Mouse (Mus musculus): ENCODE results near the gene Car14. TPM values are rescaled to one million over a fixed set of nuclear protein-coding genes. Genes with fewer than 3 reads are reported as not detected.
A peak's percentile ranks its signal among the peaks of the same experiment; 100 is the strongest.
"Not testable (repeated sequence)": the region's sequence is repeated elsewhere in the genome, so short reads cannot be mapped to it uniquely, and the experiment has no call there.

Gene Car14
- polyA plus RNA-seq, 1 experiment from 2014 or later: 98.8 TPM

GRCm38 (mm10) chr3:95916760-95917159, 12.3 kb upstream of the Car14 start:
- DNase-seq (ENCODE audit: extremely low spot score, low spot score): no peak
- Histone ChIP-seq H3K9me3 (no peaks in the 10 kb centered on the region), H3K4me3 (no peak overlapping the region), H3K27ac (no peak overlapping the region), H3K27me3 (ENCODE audit: poor library complexity, severe bottlenecking) (no peaks in the 10 kb centered on the region), H3K36me3 (replicated peaks) (no peaks in the 10 kb centered on the region), H3K4me1 (peaks cover 4% of the 10 kb centered on the region; the same call in 1 of the 2 replicates)
- WGBS: 78% methylated on average over 7 of the region's 7 CpGs

GRCm38 (mm10) chr3:95914706-95915105, 10.2 kb upstream of the Car14 start:
- Histone ChIP-seq H3K27ac (no peak overlapping the region), H3K4me3 (no peak overlapping the region), H3K4me1 (no peaks in the 10 kb centered on the region), H3K36me3 (replicated peaks) (no peaks in the 10 kb centered on the region), H3K27me3 (ENCODE audit: poor library complexity, severe bottlenecking) (no peaks in the 10 kb centered on the region), H3K9me3 (no peaks in the 10 kb centered on the region)
- DNase-seq (ENCODE audit: extremely low spot score, low spot score): no peak
- WGBS: 90% methylated on average over 4 of the region's 4 CpGs

DNA sequence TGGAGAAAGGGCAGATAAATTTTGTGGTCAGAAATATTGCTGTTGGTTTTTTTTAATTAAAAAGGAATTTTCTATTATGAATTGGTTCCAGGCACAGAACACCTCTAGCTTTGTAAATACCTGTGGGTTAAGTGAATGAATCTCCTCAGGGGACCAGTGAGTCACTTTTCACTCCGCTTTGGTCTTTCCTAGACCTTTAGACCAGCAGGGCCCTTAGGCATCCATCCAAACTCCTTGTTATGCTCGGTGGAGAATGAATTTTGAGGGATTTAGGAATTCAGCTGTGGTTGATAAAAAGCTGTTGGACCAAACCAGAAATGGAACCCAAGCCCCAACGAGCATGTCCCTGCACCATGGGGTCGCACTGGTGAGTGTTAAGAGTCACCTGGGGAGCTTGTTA, 3.1 kb upstream of the Car14 start:
- no peaks in the 10 kb centered on the region for H3K9me3 ChIP-seq
- H3K27me3 ChIP-seq (ENCODE audit: poor library complexity, severe bottlenecking): peaks cover 11% of the 10 kb centered on the region
- DNase-seq (ENCODE audit: extremely low spot score, low spot score): no peak
- 48% methylated on average over 4 of the region's 4 CpGs for WGBS
- H3K36me3 ChIP-seq (replicated peaks): no peaks in the 10 kb centered on the region
- no peak overlapping the region for H3K4me3 ChIP-seq
- no peak overlapping the region for H3K27ac ChIP-seq
- H3K4me1 ChIP-seq: peaks cover 48% of the 10 kb centered on the region

DNA sequence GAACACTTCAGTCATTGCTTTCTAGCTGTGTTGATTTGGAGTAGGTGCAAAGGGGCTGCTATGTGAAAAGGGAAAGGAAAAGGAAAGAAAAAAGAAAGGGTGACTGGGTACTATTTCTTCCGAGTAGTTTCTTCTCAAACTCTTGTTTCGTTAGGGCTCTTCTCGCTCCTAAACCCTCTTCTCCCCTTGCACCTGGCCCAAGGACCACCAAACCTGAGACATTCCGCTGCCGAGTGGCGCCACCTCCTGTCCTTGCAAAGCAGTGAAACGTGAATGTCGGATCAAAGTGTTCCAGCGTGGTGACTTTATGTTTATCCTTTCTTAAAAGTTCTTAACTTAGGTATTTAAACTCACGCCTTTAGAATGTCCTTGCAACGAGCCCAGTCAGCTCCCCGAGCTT, 2.4 kb upstream of the Car14 start:
- H3K4me3 ChIP-seq: peak overlapping the region; percentile 60
- WGBS: under 1% methylated on average over 12 of the region's 12 CpGs

GRCm38 (mm10) chr3:95905940-95906492, 1.5 kb upstream of the Car14 start:
- WGBS: 1% methylated on average over 12 of the region's 12 CpGs
- peaks cover 11% of the 10 kb centered on the region for H3K27me3 ChIP-seq (ENCODE audit: poor library complexity, severe bottlenecking)
- peak; percentile 65 for DNase-seq (ENCODE audit: extremely low spot score, low spot score)
- peaks cover 63% of the 10 kb centered on the region for H3K4me1 ChIP-seq
- H3K4me3 ChIP-seq: peak overlapping the region; percentile 60
- no peaks in the 10 kb centered on the region for H3K9me3 ChIP-seq
- H3K27ac ChIP-seq: peak overlapping the region; percentile 93
- peaks cover 13% of the 10 kb centered on the region for H3K36me3 ChIP-seq (replicated peaks)

More for the DNA sequence above, 2.4 kb upstream of the Car14 start:
- H3K27ac ChIP-seq: peak overlapping the region; percentile 93
- H3K27me3 ChIP-seq (ENCODE audit: poor library complexity, severe bottlenecking): peaks cover 11% of the 10 kb centered on the region
- H3K9me3 ChIP-seq: no peaks in the 10 kb centered on the region
- peak; percentile 72 for DNase-seq (ENCODE audit: extremely low spot score, low spot score)
- peaks cover 5% of the 10 kb centered on the region for H3K36me3 ChIP-seq (replicated peaks)
- peaks cover 55% of the 10 kb centered on the region for H3K4me1 ChIP-seq

GRCm38 (mm10) chr3:95905146-95905939, 852 bp upstream of the Car14 start:
- under 1% methylated on average over 18 of the region's 18 CpGs for WGBS

DNA sequence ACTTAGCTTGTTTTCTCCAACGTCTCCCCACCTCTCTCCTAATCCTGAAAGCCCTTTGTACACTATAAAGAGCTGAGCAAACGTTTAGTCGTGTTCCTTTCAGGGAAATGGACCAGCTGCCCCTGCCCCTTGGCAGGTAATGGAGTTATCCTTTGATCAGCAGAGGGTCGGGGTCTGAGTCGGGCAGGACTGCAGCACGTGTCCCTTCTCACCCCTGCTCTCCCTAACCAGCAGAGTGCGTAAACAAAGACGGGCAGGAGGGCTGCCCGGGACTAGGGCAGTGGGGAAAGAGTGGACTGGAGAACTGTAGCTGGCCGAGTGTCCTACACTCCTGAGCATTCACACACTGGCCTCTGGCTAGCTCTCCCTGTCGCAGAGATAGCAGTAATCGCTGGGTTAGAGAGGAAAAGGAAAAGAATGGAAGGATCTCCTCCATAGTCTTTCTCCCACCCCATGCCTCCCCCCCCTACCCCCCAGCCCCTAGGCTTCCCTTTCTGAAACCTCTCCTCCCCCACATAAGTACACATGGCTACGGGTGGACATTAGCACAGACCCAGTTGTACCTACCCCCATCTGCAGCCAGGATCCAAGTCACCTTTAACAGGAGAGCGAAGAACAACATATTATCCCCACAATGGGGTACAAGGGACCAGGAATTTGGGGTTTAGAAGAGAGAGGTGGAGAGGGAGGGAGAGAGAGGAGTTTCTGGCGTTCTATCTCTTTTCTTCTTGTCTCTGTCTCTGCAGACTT, 563 bp downstream of the Car14 start:
- Histone ChIP-seq H3K4me3 (peak overlapping the region; percentile 60), H3K4me1 (peaks cover 67% of the 10 kb centered on the region), H3K9me3 (no peaks in the 10 kb centered on the region), H3K27me3 (ENCODE audit: poor library complexity, severe bottlenecking) (peaks cover 11% of the 10 kb centered on the region), H3K27ac (peak overlapping the region; percentile 93), H3K36me3 (replicated peaks) (peaks cover 32% of the 10 kb centered on the region)
- under 1% methylated on average over 15 of the region's 15 CpGs for WGBS
- DNase-seq (ENCODE audit: extremely low spot score, low spot score): peak; percentile 52

More at GRCm38 (mm10) chr3:95905146-95905939, 852 bp upstream of the Car14 start:
- Histone ChIP-seq H3K36me3 (replicated peaks) (peaks cover 18% of the 10 kb centered on the region), H3K4me1 (peaks cover 63% of the 10 kb centered on the region), H3K4me3 (peak overlapping the region; percentile 60), H3K27ac (peak overlapping the region; percentile 93), H3K9me3 (no peaks in the 10 kb centered on the region), H3K27me3 (ENCODE audit: poor library complexity, severe bottlenecking) (peaks cover 11% of the 10 kb centered on the region)
- peak; percentile 74 for DNase-seq (ENCODE audit: extremely low spot score, low spot score)

GRCm38 (mm10) chr3:95902643-95903042, 1.8 kb downstream of the Car14 start:
- H3K27me3 ChIP-seq (ENCODE audit: poor library complexity, severe bottlenecking): peaks cover 7% of the 10 kb centered on the region
- H3K9me3 ChIP-seq: no peaks in the 10 kb centered on the region
- H3K36me3 ChIP-seq (replicated peaks): peaks cover 45% of the 10 kb centered on the region
- H3K27ac ChIP-seq: peak overlapping the region; percentile 93
- 35% methylated on average over 6 of the region's 6 CpGs for WGBS
- H3K4me3 ChIP-seq: peak overlapping the region; percentile 60
- DNase-seq (ENCODE audit: extremely low spot score, low spot score): no peak
- peaks cover 67% of the 10 kb centered on the region for H3K4me1 ChIP-seq

- Histone ChIP-seq H3K4me3 (peak overlapping the region; percentile 60), H3K27ac (peak overlapping the region; percentile 93), H3K4me1 (peaks cover 66% of the 10 kb centered on the region)
These were observed 2.2 kb downstream of the Car14 start for GRCm38 (mm10) chr3:95902373-95902625.

GRCm38 (mm10) chr3:95901616-95902372, 2.7 kb downstream of the Car14 start:
- Histone ChIP-seq H3K36me3 (replicated peaks) (peaks cover 48% of the 10 kb centered on the region), H3K4me1 (peaks cover 61% of the 10 kb centered on the region), H3K27ac (peak overlapping the region; percentile 93), H3K9me3 (no peaks in the 10 kb centered on the region), H3K4me3 (peak overlapping the region; percentile 60), H3K27me3 (ENCODE audit: poor library complexity, severe bottlenecking) (no peaks in the 10 kb centered on the region)
- WGBS: 69% methylated on average over 9 of the region's 9 CpGs
- DNase-seq (ENCODE audit: extremely low spot score, low spot score): no peak

More at GRCm38 (mm10) chr3:95902373-95902625, 2.2 kb downstream of the Car14 start:
- peaks cover 48% of the 10 kb centered on the region for H3K36me3 ChIP-seq (replicated peaks)
- peaks cover 3% of the 10 kb centered on the region for H3K27me3 ChIP-seq (ENCODE audit: poor library complexity, severe bottlenecking)
- DNase-seq (ENCODE audit: extremely low spot score, low spot score): no peak
- H3K9me3 ChIP-seq: no peaks in the 10 kb centered on the region

- DNase-seq (ENCODE audit: extremely low spot score, low spot score): no peak
- H3K4me3 ChIP-seq: no peak overlapping the region; the same call in 1 of the 2 replicates
- no peaks in the 10 kb centered on the region for H3K9me3 ChIP-seq
- WGBS: 81% methylated on average over 13 of the region's 13 CpGs
- no peaks in the 10 kb centered on the region for H3K27me3 ChIP-seq (ENCODE audit: poor library complexity, severe bottlenecking)
- H3K4me1 ChIP-seq: peaks cover 52% of the 10 kb centered on the region
- peaks cover 55% of the 10 kb centered on the region for H3K36me3 ChIP-seq (replicated peaks)
- 0 out of 2 replicates have a peak overlapping the region, but pooled peaks have one; percentile 20 for H3K27ac ChIP-seq
These were observed 4.5 kb downstream of the Car14 start for GRCm38 (mm10) chr3:95899800-95900524.

- WGBS: 93% methylated on average over 7 of the region's 7 CpGs
- Histone ChIP-seq H3K4me1 (peaks cover 47% of the 10 kb centered on the region), H3K4me3 (peak overlapping the region; percentile 15; the same call in 1 of the 2 replicates)
These were observed 9.0 kb downstream of the Car14 start for GRCm38 (mm10) chr3:95895501-95895900.

More at GRCm38 (mm10) chr3:95895501-95895900, 9.0 kb downstream of the Car14 start:
- not testable (repeated sequence) for H3K27ac ChIP-seq; H3K9me3 ChIP-seq; DNase-seq (ENCODE audit: extremely low spot score, low spot score)
- Histone ChIP-seq H3K36me3 (replicated peaks) (peaks cover 38% of the 10 kb centered on the region), H3K27me3 (ENCODE audit: poor library complexity, severe bottlenecking) (peaks cover 16% of the 10 kb centered on the region)

Measured in forebrain, embryonic 10.5 days (tissue).